Comparison of ENCODE assay signal across 8 mouse cellular contexts in genomic region chr9:43845660-43846455, GRCm38 (mm10).
A peak's percentile ranks its signal among the peaks of the same experiment; 100 is the strongest.
DNase-seq lines count a peak whose midpoint lies in the region; ATAC-seq and TF ChIP-seq lines count a peak whose summit lies in the region.

No protein-coding gene starts in this region.

- H3K4me3 ChIP-seq in heart, adult 2 months, result no peak overlapping the region
- H3K4me3 ChIP-seq in ES-Bruce4 (ENCODE audit: low read depth, low read length), result peak overlapping the region; percentile 9; the same call in 1 of the 2 replicates

- H3K27me3 ChIP-seq in heart, adult 2 months (ENCODE audit: control insufficient read depth, insufficient read depth, low read length), result peaks cover 1% of the 10 kb centered on the region; the same call in 1 of the 2 replicates
- H3K27me3 ChIP-seq in ES-Bruce4 (ENCODE audit: control insufficient read depth, insufficient read depth, low read length, poor library complexity, severe bottlenecking), result no peaks in the 10 kb centered on the region

- intact Hi-C loops in heart, adult 2 months (cut with DNase I), result loop anchor here (5.0 kb wide), 1 partner anchor 104 kb away; the partner anchor contains the start of gene Nectin1
- intact Hi-C loops in heart, postnatal 25 days (cut with DNase I), result loop anchor here (5.0 kb wide), 2 partner anchors 104 to 509 kb away; partner anchors contain the start of gene Nectin1
- intact Hi-C loops in gastrocnemius, postnatal 14 days (cut with DNase I; ENCODE audit: low total_unique reads), result no loop called here

- peak; percentile 91 for TF ChIP-seq CTCF in heart, adult 2 months (IDR thresholded peaks at IDR 0.05)
- TF ChIP-seq CTCF in ES-Bruce4 (IDR thresholded peaks at IDR 0.05; ENCODE audit: low read depth, low read length), result peak; percentile 92
- TF ChIP-seq CTCF in brain, embryonic 14.5 days (IDR thresholded peaks at IDR 0.05; ENCODE audit: borderline replicate concordance, extremely low read depth, insufficient read depth, insufficient read length), result peak; percentile 89

- no peak overlapping the region for H3K27ac ChIP-seq in heart, adult 2 months
- H3K27ac ChIP-seq in ES-Bruce4 (ENCODE audit: insufficient read depth, low read length), result no peak overlapping the region

- H3K4me1 ChIP-seq in heart, adult 2 months (ENCODE audit: control insufficient read depth, insufficient read depth, low read length), result no peaks in the 10 kb centered on the region
- H3K4me1 ChIP-seq in ES-Bruce4 (ENCODE audit: control insufficient read depth, insufficient read depth, low read length), result peaks cover 5% of the 10 kb centered on the region

- H3K9me3 ChIP-seq in ES-Bruce4 (replicated peaks; ENCODE audit: control insufficient read depth, insufficient read depth, low read length, poor library complexity, severe bottlenecking), result no peaks in the 10 kb centered on the region

- 12% methylated on average over 17 of the region's 17 CpGs for WGBS in heart, adult 2 months

- no peak for ATAC-seq in megakaryocyte progenitor cell, adult 5-6 weeks (replicated peaks; ENCODE audit: poor library complexity)

- H3K79me2 ChIP-seq in heart, adult 2 months (replicated peaks; ENCODE audit: control insufficient read depth, insufficient read depth, low read length), result no peaks in the 10 kb centered on the region

- no peak for TF ChIP-seq POLR2A in heart, adult 2 months (IDR thresholded peaks at IDR 0.05; ENCODE audit: insufficient read depth, low read depth, low read length)
- no peak for TF ChIP-seq POLR2A in ES-Bruce4 (IDR thresholded peaks at IDR 0.05; ENCODE audit: insufficient read depth, low read length)
- no peak for TF ChIP-seq POLR2A in brain, embryonic 14.5 days (IDR thresholded peaks at IDR 0.05; ENCODE audit: borderline replicate concordance, extremely low read depth, insufficient read depth, insufficient read length, poor library complexity, severe bottlenecking)

- H3K9ac ChIP-seq in heart, adult 2 months (ENCODE audit: low read depth, low read length), result no peak overlapping the region
- no peak overlapping the region for H3K9ac ChIP-seq in ES-Bruce4 (ENCODE audit: low read depth, poor library complexity, severe bottlenecking)

- TF ChIP-seq EP300 in heart, adult 2 months (IDR thresholded peaks at IDR 0.05; ENCODE audit: insufficient read depth, low read depth, low read length), result no peak
- TF ChIP-seq EP300 in ES-Bruce4 (IDR thresholded peaks at IDR 0.05; ENCODE audit: insufficient read depth, low read depth, low read length), result no peak

- peak; percentile 27 to 62 for DNase-seq in heart, adult 2 months
- no peak for DNase-seq in heart, postnatal 25 days (ENCODE audit: low spot score)
- peak; percentile 56 for DNase-seq in brain, embryonic 14.5 days (ENCODE audit: low read depth)
- DNase-seq in gastrocnemius, postnatal 14 days, result peak; percentile 50
- DNase-seq in layer of hippocampus, postnatal 10 days (ENCODE audit: low spot score in 2 of 2), result peak; percentile 57 to 73
- DNase-seq in mesoderm, embryonic 11.5 days (ENCODE audit: low read depth, low spot score), result peak; percentile 65

- no peaks in the 10 kb centered on the region for H3K36me3 ChIP-seq in heart, adult 2 months (ENCODE audit: control insufficient read depth, insufficient read depth, low read length)
- no peaks in the 10 kb centered on the region for H3K36me3 ChIP-seq in ES-Bruce4 (ENCODE audit: control insufficient read depth, insufficient read depth, low read length, poor library complexity, severe bottlenecking)
